Mouse (Mus musculus) embryonic fibroblast, embryonic 13.5 days (primary cell): Measurements from ENCODE around the gene Loxl1.

Experiments used
- CTCF ChIP-seq: IDR thresholded peaks from 2 replicates; pipeline ENCODE4 v1.5.1; 2011; ENCODE audit warnings: mild to moderate bottlenecking, control low read depth, low read length, moderate library complexity, borderline replicate concordance; ENCODE audit not compliant: insufficient read depth
- POLR2A ChIP-seq: IDR thresholded peaks from 2 replicates; pipeline ENCODE4 v1.6.1; 2011; ENCODE audit warnings: low read depth, mild to moderate bottlenecking, control low read depth, low read length, moderate library complexity

DNA sequence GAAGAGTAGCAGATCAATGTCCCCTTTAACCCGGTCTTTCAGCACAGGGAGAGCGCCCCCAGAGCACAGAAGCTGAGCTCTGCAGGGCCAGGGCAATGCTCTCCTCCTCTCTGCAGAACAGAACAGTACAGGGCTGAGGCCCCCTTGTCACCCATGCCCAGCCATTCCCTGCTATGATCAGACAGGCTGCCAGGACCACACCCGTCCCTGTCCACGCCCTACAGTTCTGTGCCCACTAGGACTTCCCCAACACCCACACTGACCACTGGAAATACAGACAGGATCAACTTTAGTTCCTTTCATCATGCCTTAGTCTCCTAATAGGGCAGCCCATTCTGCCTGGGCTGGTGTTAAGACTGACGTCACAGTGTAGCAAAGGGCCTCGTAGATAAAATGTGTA lies 15.9 kb downstream of the Loxl1 start:
- no peak for TF ChIP-seq CTCF
- no peak for TF ChIP-seq POLR2A
